Mouse (Mus musculus) midbrain, embryonic 14.5 days (tissue): ENCODE data around the gene Appl2. TPM values are rescaled to one million over a fixed set of nuclear protein-coding genes. Genes with fewer than 3 reads are reported as not detected.

Experiments
- ATAC-seq: fragments of 200-750 bp; cut with Nextera tagmentation; 2 replicates; pipeline ENCODE4 v1.8.0; 2017; ENCODE audit warnings: moderate number of reproducible peaks, moderate library complexity; ENCODE audit not compliant: low FRiP score, low TSS enrichment
- DNase-seq: peaks from one replicate; pipeline ENCODE4 v3.0.0-alpha.2; 2015
- H3K27ac ChIP-seq: fragments of 300-500 bp; sonication (generic); replicated peaks from 2 replicates; pipeline ENCODE4 v1.5.1; 2014; ENCODE audit warnings: mild to moderate bottlenecking, low read depth, low read length, moderate library complexity
- H3K27me3 ChIP-seq: fragments of 300-500 bp; sonication (generic); 2 replicates; pipeline ENCODE4 v1.6.1; 2014; ENCODE audit warnings: low read length, control low read depth, mixed read lengths; ENCODE audit not compliant: control insufficient read depth, insufficient read depth
- H3K36me3 ChIP-seq: fragments of 300-500 bp; sonication (generic); 2 replicates; pipeline ENCODE4 v1.6.1; 2014; ENCODE audit warnings: low read length, control low read depth; ENCODE audit not compliant: control insufficient read depth, insufficient read depth
- H3K4me1 ChIP-seq: fragments of 300-500 bp; sonication (generic); 2 replicates; pipeline ENCODE4 v1.6.1; 2014; ENCODE audit warnings: mild to moderate bottlenecking, antibody characterized with exemption, low read length, control low read depth; ENCODE audit not compliant: control insufficient read depth, insufficient read depth
- H3K4me2 ChIP-seq: fragments of 300-500 bp; sonication (generic); 2 replicates; pipeline ENCODE4 v1.6.1; 2014; ENCODE audit warnings: mild to moderate bottlenecking, low read length, moderate library complexity
- H3K4me3 ChIP-seq: fragments of 300-500 bp; sonication (generic); replicated peaks from 2 replicates; pipeline ENCODE4 v1.5.1; 2014; ENCODE audit warnings: low read depth, low read length
- H3K9ac ChIP-seq: fragments of 300-500 bp; sonication (generic); replicated peaks from 2 replicates; pipeline ENCODE4 v1.6.1; 2014; ENCODE audit warnings: mild to moderate bottlenecking, low read length, moderate library complexity
- H3K9me3 ChIP-seq: fragments of 300-500 bp; sonication (generic); 2 replicates; pipeline ENCODE4 v1.6.1; 2016; ENCODE audit warnings: low read length, control low read depth, mixed read lengths; ENCODE audit not compliant: control insufficient read depth
- WGBS: fragments of 180-500 bp; shearing (Covaris S2); extraction: QIAGEN DNeasy Blood & Tissue Kit; methylation state at CpG from one replicate; pipeline ENCODE4 v1.1.7; 2014; 5-methylcytosine and 5-hydroxymethylcytosine counted together
- polyA plus RNA-seq: library from polyadenylated mRNA; unstranded; fragments of >200 nt; fragmentation: Nextera tagmentation; extraction: Ambion mirVana; gene quantifications from 2 replicates; pipeline ENCODE4 v1.2.1, GENCODE M21; 2014

Appl2 gene
- polyA plus RNA-seq, 1 experiment from 2014 or later: 38.7 TPM

- peaks cover 5% of the 10 kb centered on the region for H3K4me1 ChIP-seq
- H3K27ac ChIP-seq: no peak overlapping the region
- no peak overlapping the region for H3K9ac ChIP-seq
- 0 out of 2 replicates have a peak, but pooled peaks cover 11% of the 10 kb centered on the region for H3K36me3 ChIP-seq
- DNase-seq (no peak), ATAC-seq (no peak)
- H3K4me3 ChIP-seq: no peak overlapping the region
- no peaks in the 10 kb centered on the region for H3K27me3 ChIP-seq
- no peaks in the 10 kb centered on the region for H3K9me3 ChIP-seq
- 75% methylated on average over 10 of the region's 10 CpGs for WGBS
- H3K4me2 ChIP-seq: no peak overlapping the region
Observed at GRCm38 (mm10) chr10:83639881-83640386, 8.6 kb downstream of the Appl2 start.

- Histone ChIP-seq H3K36me3 (0 out of 2 replicates have a peak, but pooled peaks cover 11% of the 10 kb centered on the region), H3K9me3 (no peaks in the 10 kb centered on the region), H3K4me1 (peaks cover 9% of the 10 kb centered on the region; the same call in 1 of the 2 replicates), H3K4me2 (no peak overlapping the region), H3K27me3 (no peaks in the 10 kb centered on the region), H3K27ac (no peak overlapping the region), H3K9ac (no peak overlapping the region), H3K4me3 (no peak overlapping the region)
- WGBS: 59% methylated on average over 6 of the region's 6 CpGs
- ATAC-seq (no peak), DNase-seq (peak; percentile 27)
Observed at GRCm38 (mm10) chr10:83637295-83637694, 11.2 kb downstream of the Appl2 start.

GRCm38 (mm10) chr10:83636191-83636590 is 12.3 kb downstream of the Appl2 start:
- Histone ChIP-seq H3K9me3 (no peaks in the 10 kb centered on the region), H3K9ac (no peak overlapping the region), H3K36me3 (peaks cover 15% of the 10 kb centered on the region; the same call in 1 of the 2 replicates), H3K4me2 (no peak overlapping the region), H3K4me1 (peaks cover 9% of the 10 kb centered on the region; the same call in 1 of the 2 replicates), H3K27me3 (no peaks in the 10 kb centered on the region), H3K27ac (no peak overlapping the region), H3K4me3 (no peak overlapping the region)
- 86% methylated on average over 2 of the region's 2 CpGs for WGBS
- ATAC-seq: no peak
- DNase-seq: no peak

GRCm38 (mm10) chr10:83634461-83634860 is 14.1 kb downstream of the Appl2 start:
- no peaks in the 10 kb centered on the region for H3K9me3 ChIP-seq
- peak; percentile 69 for DNase-seq
- ATAC-seq: no peak
- no peak overlapping the region for H3K4me3 ChIP-seq
- H3K4me1 ChIP-seq: peaks cover 9% of the 10 kb centered on the region; the same call in 1 of the 2 replicates
- 9% methylated on average over 5 of the region's 5 CpGs for WGBS
- no peak overlapping the region for H3K9ac ChIP-seq
- no peak overlapping the region for H3K4me2 ChIP-seq
- peaks cover 13% of the 10 kb centered on the region for H3K36me3 ChIP-seq
- 0 out of 2 replicates have a peak overlapping the region, but pooled peaks have one; percentile 49 for H3K27ac ChIP-seq
- no peaks in the 10 kb centered on the region for H3K27me3 ChIP-seq

- Histone ChIP-seq H3K4me1 (peaks cover 9% of the 10 kb centered on the region; the same call in 1 of the 2 replicates), H3K4me2 (no peak overlapping the region), H3K36me3 (peaks cover 25% of the 10 kb centered on the region), H3K4me3 (no peak overlapping the region), H3K27ac (no peak overlapping the region), H3K9ac (no peak overlapping the region), H3K9me3 (no peaks in the 10 kb centered on the region), H3K27me3 (no peaks in the 10 kb centered on the region)
- WGBS: 70% methylated on average over 7 of the region's 7 CpGs
- DNase-seq (no peak), ATAC-seq (no peak)
Observed at GRCm38 (mm10) chr10:83632806-83633374, 15.6 kb downstream of the Appl2 start.

GRCm38 (mm10) chr10:83631775-83632174 is 16.8 kb downstream of the Appl2 start:
- Histone ChIP-seq H3K4me3 (no peak overlapping the region), H3K36me3 (peaks cover 31% of the 10 kb centered on the region), H3K4me2 (no peak overlapping the region), H3K9ac (no peak overlapping the region), H3K4me1 (peaks cover 9% of the 10 kb centered on the region; the same call in 1 of the 2 replicates), H3K9me3 (no peaks in the 10 kb centered on the region), H3K27ac (no peak overlapping the region), H3K27me3 (no peaks in the 10 kb centered on the region)
- ATAC-seq: no peak
- DNase-seq: no peak
- WGBS: 92% methylated on average over 10 of the region's 10 CpGs

GRCm38 (mm10) chr10:83630899-83631298 is 17.6 kb downstream of the Appl2 start:
- H3K9ac ChIP-seq: no peak overlapping the region
- ATAC-seq (no peak), DNase-seq (peak; percentile 44)
- no peak overlapping the region for H3K4me3 ChIP-seq
- H3K4me2 ChIP-seq: no peak overlapping the region
- 66% methylated on average over 3 of the region's 3 CpGs for WGBS
- H3K9me3 ChIP-seq: no peaks in the 10 kb centered on the region
- no peaks in the 10 kb centered on the region for H3K27me3 ChIP-seq
- H3K4me1 ChIP-seq: peaks cover 9% of the 10 kb centered on the region; the same call in 1 of the 2 replicates
- no peak overlapping the region; the same call in 1 of the 2 replicates for H3K27ac ChIP-seq
- peaks cover 31% of the 10 kb centered on the region for H3K36me3 ChIP-seq

- Histone ChIP-seq H3K27ac (no peak overlapping the region), H3K9ac (no peak overlapping the region), H3K4me3 (no peak overlapping the region), H3K27me3 (no peaks in the 10 kb centered on the region), H3K4me1 (peaks cover 9% of the 10 kb centered on the region; the same call in 1 of the 2 replicates), H3K36me3 (peaks cover 38% of the 10 kb centered on the region), H3K9me3 (no peaks in the 10 kb centered on the region), H3K4me2 (no peak overlapping the region)
- DNase-seq (no peak), ATAC-seq (no peak)
- 97% methylated on average over 5 of the region's 5 CpGs for WGBS
Observed at GRCm38 (mm10) chr10:83629878-83630277, 18.7 kb downstream of the Appl2 start.
